Mouse (Mus musculus) R1 (cell line): ENCODE measurements around the gene Pycr2.
A peak's percentile ranks its signal among the peaks of the same experiment; 100 is the strongest.
"Not testable (repeated sequence)": the region's sequence is repeated elsewhere in the genome, so short reads cannot be mapped to it uniquely, and the experiment has no call there.

Experiments
- DNase-seq: peaks from one replicate; pipeline ENCODE4 v3.0.0-alpha.2; 2018; ENCODE audit warnings: low read depth, low spot score

Pycr2 gene

GRCm38 (mm10) chr1:180905307-180905706 is 1.2 kb downstream of the Pycr2 start:
- no peak for DNase-seq

GRCm38 (mm10) chr1:180905876-180906275 is 1.8 kb downstream of the Pycr2 start:
- DNase-seq, result no peak

GRCm38 (mm10) chr1:180906461-180907147 is 2.5 kb downstream of the Pycr2 start:
- peak; percentile 44 for DNase-seq

- DNase-seq, result no peak
These were observed 7.0 kb downstream of the Pycr2 start for GRCm38 (mm10) chr1:180911138-180911537.

DNA sequence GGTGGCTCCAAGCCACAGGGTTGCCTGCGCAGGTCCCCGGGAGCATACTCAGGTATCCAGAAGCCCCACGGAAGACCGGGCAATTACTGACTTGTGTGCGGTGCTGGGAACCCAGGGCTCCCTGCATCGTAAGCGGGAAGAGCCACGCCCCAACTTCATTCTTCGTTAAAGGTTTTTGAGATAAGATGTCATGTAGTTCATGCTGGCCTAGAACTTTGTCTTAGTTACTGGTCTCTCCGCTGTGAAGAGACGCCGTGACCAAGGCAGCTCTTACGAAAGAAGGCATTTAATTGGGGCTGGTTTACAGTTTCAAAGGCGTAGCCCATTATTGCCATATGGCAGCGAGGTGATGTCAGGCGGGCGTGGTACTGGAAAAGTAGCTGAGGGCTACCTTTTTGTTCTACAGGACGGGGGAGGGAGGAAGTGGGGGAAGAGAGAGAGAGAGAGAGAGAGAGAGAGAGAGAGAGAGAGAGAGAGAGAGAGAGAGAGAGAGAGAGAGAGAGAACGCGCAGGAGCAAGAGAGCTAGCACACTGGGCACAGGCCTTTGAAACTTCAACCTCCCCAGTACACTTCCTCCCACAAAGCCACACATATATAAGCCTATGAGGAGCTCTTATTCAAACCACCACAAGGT is 7.7 kb downstream of the Pycr2 start:
- DNase-seq, result no peak

- no peak for DNase-seq
These were observed 8.7 kb downstream of the Pycr2 start for GRCm38 (mm10) chr1:180912792-180913191.

GRCm38 (mm10) chr1:180913797-180914196 is 9.7 kb downstream of the Pycr2 start:
- DNase-seq, result no peak

- DNase-seq, result no peak
These were observed 12.3 kb downstream of the Pycr2 start for GRCm38 (mm10) chr1:180916425-180916824.

DNA sequence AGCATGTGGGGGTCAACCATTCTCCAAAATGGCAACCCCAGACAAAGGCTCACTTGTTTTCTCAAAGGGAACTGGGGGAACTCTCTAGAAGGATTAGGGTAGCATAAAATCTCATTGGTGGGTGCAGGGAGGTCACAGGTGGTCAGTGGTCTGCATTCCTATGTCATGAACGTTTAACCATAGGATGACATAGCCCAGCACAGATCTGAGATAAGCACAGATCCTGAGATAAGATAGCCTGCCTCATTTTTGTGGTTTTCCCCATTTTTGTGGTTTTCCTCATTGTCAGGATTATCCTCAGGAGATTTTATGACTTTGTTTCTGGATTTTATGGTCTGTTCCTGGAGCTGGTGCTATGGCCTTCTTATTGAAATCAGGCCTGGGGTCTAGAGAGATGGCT is 13.0 kb downstream of the Pycr2 start:
- DNase-seq, result no peak

GRCm38 (mm10) chr1:180919686-180920085 is 15.6 kb downstream of the Pycr2 start:
- DNase-seq, result peak; percentile 82

DNA sequence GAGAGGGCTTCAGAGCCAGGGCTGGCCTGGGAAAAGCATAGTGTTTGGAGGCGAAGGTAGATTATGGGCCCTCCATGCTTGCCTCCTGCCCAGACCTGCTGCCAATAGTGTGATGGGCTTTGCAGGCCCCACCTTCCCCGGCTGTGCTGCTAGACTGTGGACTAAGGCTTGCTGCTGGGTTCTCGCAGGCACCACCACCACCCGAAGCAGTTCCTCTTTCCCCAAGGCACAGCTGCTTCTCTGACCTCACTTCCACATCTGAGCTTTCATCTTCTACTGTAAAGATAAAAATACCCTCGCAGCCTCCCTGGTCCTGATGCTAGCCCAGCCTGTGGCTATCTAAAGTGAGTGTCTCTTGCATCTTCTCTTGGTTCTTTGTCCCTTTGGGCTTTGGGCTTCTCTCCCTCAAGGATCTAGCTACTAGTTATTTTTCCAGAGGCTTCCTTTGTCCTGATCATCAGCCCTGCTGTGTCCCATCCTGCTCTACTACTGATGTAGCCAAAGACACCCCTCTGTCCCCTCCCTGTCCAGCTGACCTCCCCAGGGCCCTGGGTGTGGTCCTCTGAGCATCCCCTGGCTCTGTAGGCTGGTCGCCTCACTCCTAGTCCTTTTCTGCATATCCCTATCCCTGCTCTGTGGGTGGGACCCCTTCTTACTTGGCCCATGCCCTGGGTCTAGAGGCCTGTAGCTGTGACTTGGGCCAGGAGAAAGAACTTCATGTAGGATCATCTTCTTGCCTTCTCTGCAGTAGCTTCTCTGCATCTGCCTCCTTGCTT is 18.4 kb downstream of the Pycr2 start:
- no peak for DNase-seq

- peak; percentile 72 for DNase-seq
These were observed 20.6 kb downstream of the Pycr2 start for GRCm38 (mm10) chr1:180924737-180925136.

DNA sequence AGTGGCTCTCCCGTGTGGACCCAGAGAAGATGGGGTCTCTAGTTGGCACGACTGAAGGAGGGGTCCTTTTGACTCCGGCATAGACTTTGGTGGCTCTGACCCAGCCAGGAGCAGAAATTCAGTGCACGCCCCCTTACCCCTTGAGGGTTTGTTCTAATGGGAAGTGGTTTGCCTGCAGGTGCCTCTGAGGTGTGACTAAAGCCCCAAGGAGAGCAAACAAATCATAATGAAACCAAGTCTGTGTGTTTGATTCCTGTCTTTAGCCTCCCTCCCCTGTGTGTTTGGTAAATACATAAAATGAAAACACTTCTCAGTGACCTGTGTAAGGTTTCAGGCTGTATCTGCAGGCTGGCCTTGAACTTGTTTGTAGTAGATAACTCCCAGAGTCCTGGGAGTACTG is 22.2 kb downstream of the Pycr2 start:
- DNase-seq, result no peak

- DNase-seq, result no peak
These were observed 25.5 kb downstream of the Pycr2 start for GRCm38 (mm10) chr1:180929599-180929998.

GRCm38 (mm10) chr1:180931106-180931505 is 27.0 kb downstream of the Pycr2 start:
- DNase-seq, result no peak

DNA sequence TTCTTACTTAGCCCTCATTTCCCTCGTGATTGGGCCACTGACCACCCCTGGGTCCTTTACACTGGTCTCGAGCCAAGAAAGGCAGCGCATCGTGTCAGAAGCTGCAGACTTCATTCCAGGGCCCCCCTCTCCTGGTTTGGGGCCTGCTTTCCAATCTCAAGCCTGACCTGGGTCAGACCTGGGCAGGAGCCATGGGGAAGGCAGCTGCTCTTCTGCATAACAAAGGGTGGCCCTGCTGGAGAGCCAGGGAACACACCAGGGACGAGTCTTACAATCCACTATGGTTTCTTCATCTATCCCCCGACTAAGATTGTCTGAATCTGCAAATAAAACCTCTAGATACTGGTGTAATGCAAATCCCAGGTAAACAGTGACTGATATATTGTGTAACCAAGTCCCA is 29.6 kb downstream of the Pycr2 start:
- DNase-seq, result peak; percentile 75

- DNase-seq, result peak; percentile 36
These were observed 30.6 kb downstream of the Pycr2 start, which contains the start of gene Lefty1 for GRCm38 (mm10) chr1:180934467-180935419. Gene Lefty1, plus strand, starts transcription at chr1:180935022.

DNA sequence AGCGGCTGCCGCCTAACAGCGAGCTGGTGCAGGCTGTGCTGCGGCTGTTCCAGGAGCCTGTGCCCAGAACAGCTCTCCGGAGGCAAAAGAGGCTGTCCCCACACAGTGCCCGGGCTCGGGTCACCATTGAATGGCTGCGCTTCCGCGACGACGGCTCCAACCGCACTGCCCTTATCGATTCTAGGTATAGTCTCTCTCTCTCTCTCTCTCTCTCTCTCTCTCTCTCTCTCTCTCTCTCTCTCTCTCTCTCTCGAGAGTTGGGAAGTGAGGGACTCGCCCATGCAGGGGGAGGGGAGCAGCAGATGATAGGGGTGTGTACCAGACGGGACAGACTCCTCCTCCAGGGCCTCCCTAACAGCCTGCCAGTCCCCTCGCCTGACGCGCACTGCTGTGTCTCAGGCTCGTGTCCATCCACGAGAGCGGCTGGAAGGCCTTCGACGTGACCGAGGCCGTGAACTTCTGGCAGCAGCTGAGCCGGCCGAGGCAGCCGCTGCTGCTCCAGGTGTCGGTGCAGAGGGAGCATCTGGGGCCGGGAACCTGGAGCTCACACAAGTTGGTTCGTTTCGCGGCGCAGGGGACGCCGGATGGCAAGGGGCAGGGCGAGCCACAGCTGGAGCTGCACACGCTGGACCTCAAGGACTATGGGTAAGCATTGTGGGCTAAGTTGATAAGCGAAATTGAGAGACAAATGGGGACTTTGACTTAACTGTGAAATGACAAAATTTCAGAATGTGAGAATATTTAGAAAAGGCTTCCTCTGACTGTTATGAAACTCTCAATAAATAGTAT is 32.7 kb downstream of the Pycr2 start:
- DNase-seq, result peak; percentile 74

DNA sequence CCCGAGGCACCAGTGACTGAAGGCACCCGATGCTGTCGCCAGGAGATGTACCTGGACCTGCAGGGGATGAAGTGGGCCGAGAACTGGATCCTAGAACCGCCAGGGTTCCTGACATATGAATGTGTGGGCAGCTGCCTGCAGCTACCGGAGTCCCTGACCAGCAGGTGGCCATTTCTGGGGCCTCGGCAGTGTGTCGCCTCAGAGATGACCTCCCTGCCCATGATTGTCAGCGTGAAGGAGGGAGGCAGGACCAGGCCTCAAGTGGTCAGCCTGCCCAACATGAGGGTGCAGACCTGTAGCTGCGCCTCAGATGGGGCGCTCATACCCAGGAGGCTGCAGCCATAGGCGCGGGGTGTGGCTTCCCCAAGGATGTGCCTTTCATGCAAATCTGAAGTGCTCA is 33.5 kb downstream of the Pycr2 start:
- DNase-seq, result not testable (repeated sequence)

DNA sequence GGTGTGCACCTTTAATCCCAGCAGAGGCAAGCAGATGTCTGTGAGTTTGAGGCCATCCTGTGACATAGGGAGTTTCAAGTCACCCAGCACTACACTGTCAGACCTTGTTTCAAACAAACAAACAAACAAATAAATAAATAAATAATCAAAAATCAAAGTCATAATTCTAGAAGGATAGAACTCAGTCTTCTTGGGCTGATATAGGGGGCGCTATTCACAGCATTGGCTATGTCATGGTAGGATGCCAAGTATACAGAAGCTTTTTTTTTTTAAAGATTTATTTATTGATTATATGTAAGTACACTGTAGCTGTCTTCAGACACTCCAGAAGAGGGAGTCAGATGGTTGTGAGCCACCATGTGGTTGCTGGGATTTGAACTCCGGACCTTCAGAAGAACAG is 34.7 kb downstream of the Pycr2 start:
- not testable (repeated sequence) for DNase-seq
